Mouse (Mus musculus): ENCODE measurements at regions not wholly inside any gene's neighbourhood (a gene's known extent, or its start where the extent isn't known, plus 50 kb on each side); places are given as distances from the start of the nearest gene placed in this dataset.

DNA sequence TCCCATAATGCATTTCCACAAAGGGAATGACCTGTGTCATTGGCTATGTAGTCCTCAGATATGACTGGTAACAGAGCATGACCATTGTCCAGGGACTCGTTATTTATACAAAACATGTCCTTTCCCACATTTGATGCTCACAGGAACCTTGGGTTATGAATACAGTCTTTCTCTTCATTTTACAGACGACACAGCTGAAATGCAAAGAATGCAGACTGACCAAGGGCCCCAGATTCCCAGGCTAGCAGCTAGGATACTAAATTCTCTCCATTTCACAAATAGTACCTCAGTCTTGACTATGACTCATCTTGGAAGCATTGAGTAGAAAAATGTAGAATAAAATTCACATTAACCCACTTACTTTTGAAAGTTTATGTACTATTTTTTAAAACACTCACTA, 182.7 kb upstream of the Sox4 start:
- H3K4me1 ChIP-seq (replicated peaks): no peaks in the 10 kb centered on the region
- H3K27me3 ChIP-seq (replicated peaks): no peaks in the 10 kb centered on the region
- no peak overlapping the region for H3K4me2 ChIP-seq (replicated peaks)
- WGBS: 82% methylated on average over 2 of the region's 2 CpGs
- H3K27ac ChIP-seq: no peak overlapping the region
- H3K9ac ChIP-seq: no peak overlapping the region
- no peak for ATAC-seq
- H3K9me3 ChIP-seq: no peaks in the 10 kb centered on the region
- H3K36me3 ChIP-seq: no peaks in the 10 kb centered on the region
- no peak overlapping the region for H3K4me3 ChIP-seq (replicated peaks)

DNA sequence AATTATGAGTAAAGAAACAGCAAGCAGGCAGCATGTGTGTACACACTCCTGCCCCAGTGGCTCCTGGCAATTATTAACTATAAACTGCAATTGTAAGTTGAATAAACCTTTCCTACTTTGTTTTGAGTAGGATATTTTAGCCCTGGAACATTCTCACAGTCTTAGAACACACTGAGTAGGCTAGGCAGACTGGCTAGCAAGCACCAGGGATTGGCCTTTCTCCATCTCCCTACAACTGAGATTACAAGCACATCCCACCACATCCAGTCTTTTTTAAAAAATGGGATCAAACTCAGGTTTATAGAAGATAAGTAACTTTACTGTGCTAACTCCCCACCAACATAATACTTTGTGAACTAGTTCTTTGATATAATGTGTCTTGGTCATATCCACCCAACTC, 174.0 kb upstream of the Sox4 start:
- no peaks in the 10 kb centered on the region for H3K36me3 ChIP-seq
- no peak overlapping the region for H3K9ac ChIP-seq
- no peak overlapping the region for H3K4me3 ChIP-seq (replicated peaks)
- H3K4me1 ChIP-seq (replicated peaks): no peaks in the 10 kb centered on the region
- no peaks in the 10 kb centered on the region for H3K27me3 ChIP-seq (replicated peaks)
- H3K9me3 ChIP-seq: no peaks in the 10 kb centered on the region
- H3K27ac ChIP-seq: no peak overlapping the region
- H3K4me2 ChIP-seq (replicated peaks): no peak overlapping the region
- ATAC-seq: no peak

DNA sequence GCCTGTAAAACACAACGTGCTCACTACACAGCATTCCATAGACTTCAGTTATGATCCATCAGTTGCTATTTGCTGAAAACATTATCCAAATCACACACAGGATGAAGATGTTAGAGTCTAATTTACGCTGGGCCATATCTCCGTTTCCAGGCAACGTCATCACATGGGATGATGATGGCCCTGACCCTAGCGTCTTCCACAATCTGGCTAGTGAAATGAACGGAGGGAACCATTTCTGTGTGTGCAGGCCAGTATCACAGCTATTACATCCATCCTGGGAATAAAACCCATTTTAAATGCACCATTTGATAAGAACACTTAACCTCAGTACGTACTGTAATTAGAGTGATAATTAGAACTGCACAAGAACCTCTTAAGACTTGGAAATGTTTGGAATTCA, 170.0 kb upstream of the Sox4 start:
- no peak overlapping the region for H3K9ac ChIP-seq
- WGBS: 76% methylated on average over 7 of the region's 7 CpGs
- no peaks in the 10 kb centered on the region for H3K36me3 ChIP-seq
- no peaks in the 10 kb centered on the region for H3K4me1 ChIP-seq (replicated peaks)
- no peaks in the 10 kb centered on the region for H3K9me3 ChIP-seq
- ATAC-seq: no peak
- no peak overlapping the region for H3K4me3 ChIP-seq (replicated peaks)
- H3K27me3 ChIP-seq (replicated peaks): no peaks in the 10 kb centered on the region
- no peak overlapping the region for H3K4me2 ChIP-seq (replicated peaks)
- no peak overlapping the region for H3K27ac ChIP-seq

GRCm38 (mm10) chr13:29121121-29121520, 167.6 kb upstream of the Sox4 start:
- ATAC-seq: no peak
- H3K9me3 ChIP-seq: no peaks in the 10 kb centered on the region
- WGBS: 87% methylated on average over 5 of the region's 5 CpGs
- no peaks in the 10 kb centered on the region for H3K27me3 ChIP-seq (replicated peaks)
- H3K36me3 ChIP-seq: no peaks in the 10 kb centered on the region
- H3K4me1 ChIP-seq (replicated peaks): no peaks in the 10 kb centered on the region
- H3K4me2 ChIP-seq (replicated peaks): no peak overlapping the region
- no peak overlapping the region for H3K9ac ChIP-seq
- H3K4me3 ChIP-seq (replicated peaks): no peak overlapping the region
- H3K27ac ChIP-seq: no peak overlapping the region

DNA sequence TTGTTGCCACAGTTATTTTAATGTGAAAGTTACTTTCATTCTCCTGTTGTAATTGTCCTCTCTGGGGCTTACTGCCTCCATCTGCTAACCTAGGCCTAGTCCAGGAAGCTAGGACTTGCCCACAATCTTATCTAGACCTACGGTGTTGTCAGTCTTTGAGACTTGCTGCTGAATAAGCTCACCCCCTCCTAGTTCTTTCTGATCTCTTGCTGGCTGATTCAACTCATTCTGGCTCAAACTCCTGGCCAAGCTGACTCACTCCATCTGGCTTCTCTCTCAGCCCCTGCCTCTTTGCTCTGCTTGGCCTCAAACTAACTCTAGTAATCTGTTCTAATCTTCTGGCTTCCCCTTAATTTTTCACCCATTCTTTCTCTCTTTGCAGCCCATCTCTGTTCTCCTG, 165.8 kb upstream of the Sox4 start:
- H3K4me1 ChIP-seq (replicated peaks): no peaks in the 10 kb centered on the region
- no peak overlapping the region for H3K4me2 ChIP-seq (replicated peaks)
- H3K9ac ChIP-seq: no peak overlapping the region
- ATAC-seq: no peak
- no peaks in the 10 kb centered on the region for H3K36me3 ChIP-seq
- H3K27ac ChIP-seq: no peak overlapping the region
- 79% methylated on average over 1 of the region's 1 CpGs for WGBS
- H3K27me3 ChIP-seq (replicated peaks): no peaks in the 10 kb centered on the region
- H3K9me3 ChIP-seq: no peaks in the 10 kb centered on the region
- no peak overlapping the region for H3K4me3 ChIP-seq (replicated peaks)

DNA sequence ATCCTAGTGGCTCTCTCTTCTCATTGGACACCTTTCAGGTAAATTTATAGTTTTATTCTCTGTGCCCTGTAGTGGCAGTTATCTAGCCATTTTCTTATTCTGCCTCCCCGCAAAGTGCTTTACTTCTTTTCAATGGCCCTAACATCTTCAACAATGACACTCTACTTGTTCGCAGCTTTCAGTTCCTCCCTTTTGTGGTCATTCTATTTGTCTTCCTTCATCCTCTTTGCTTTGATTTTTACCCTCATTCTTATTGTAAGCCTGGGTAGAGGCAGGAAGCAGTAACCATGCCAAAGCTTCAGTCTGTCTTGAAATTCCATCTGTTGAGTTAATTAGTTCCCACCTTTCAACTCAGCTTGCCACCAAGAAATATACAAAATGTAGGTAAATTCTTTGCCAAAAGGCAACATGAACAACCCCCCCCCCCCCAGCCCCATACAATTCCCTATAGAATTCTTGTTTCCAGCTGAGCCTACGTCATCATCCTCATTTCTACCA, 161.5 kb upstream of the Sox4 start:
- Histone ChIP-seq H3K4me1 (replicated peaks) (no peaks in the 10 kb centered on the region), H3K27ac (no peak overlapping the region), H3K9me3 (no peaks in the 10 kb centered on the region), H3K4me2 (replicated peaks) (no peak overlapping the region), H3K4me3 (replicated peaks) (no peak overlapping the region), H3K9ac (no peak overlapping the region), H3K27me3 (replicated peaks) (no peaks in the 10 kb centered on the region), H3K36me3 (no peaks in the 10 kb centered on the region)
- no peak for ATAC-seq
- WGBS: 91% methylated on average over 3 of the region's 3 CpGs

GRCm38 (mm10) chr13:29110127-29110526, 156.6 kb upstream of the Sox4 start:
- Histone ChIP-seq H3K27ac (no peak overlapping the region), H3K4me1 (replicated peaks) (no peaks in the 10 kb centered on the region), H3K4me2 (replicated peaks) (no peak overlapping the region)

GRCm38 (mm10) chr13:29109064-29109856, 155.7 kb upstream of the Sox4 start:
- WGBS: 88% methylated on average over 18 of the region's 18 CpGs
- Histone ChIP-seq H3K36me3 (no peaks in the 10 kb centered on the region), H3K4me1 (replicated peaks) (no peaks in the 10 kb centered on the region), H3K9ac (no peak overlapping the region), H3K4me3 (replicated peaks) (no peak overlapping the region), H3K27me3 (replicated peaks) (no peaks in the 10 kb centered on the region), H3K9me3 (no peaks in the 10 kb centered on the region), H3K27ac (no peak overlapping the region), H3K4me2 (replicated peaks) (no peak overlapping the region)
- ATAC-seq: no peak

More at GRCm38 (mm10) chr13:29110127-29110526, 156.6 kb upstream of the Sox4 start:
- Histone ChIP-seq H3K27me3 (replicated peaks) (no peaks in the 10 kb centered on the region), H3K9me3 (no peaks in the 10 kb centered on the region), H3K36me3 (no peaks in the 10 kb centered on the region), H3K4me3 (replicated peaks) (no peak overlapping the region), H3K9ac (no peak overlapping the region)
- no peak for ATAC-seq
- WGBS: 53% methylated on average over 5 of the region's 5 CpGs

DNA sequence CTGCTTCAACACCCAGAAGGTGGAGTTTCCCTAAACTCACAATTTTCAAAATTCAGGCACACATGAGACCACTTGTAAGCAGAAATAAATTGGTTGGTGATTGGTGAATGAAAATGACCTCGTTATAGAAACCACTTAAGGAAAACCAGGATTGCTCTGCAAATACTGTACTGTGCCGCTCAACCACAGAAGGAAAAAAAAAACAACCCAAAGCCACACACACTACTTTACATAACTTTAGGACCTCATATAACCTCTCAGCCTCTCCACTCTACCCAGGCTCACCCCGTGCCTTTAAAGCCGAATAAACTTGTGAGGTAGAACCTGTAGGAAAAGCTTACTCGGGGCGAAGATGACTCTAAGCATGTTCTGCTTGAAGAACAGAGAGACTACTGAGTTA, 154.7 kb upstream of the Sox4 start:
- Histone ChIP-seq H3K9ac (no peak overlapping the region), H3K4me2 (replicated peaks) (no peak overlapping the region), H3K4me1 (replicated peaks) (no peaks in the 10 kb centered on the region), H3K27ac (no peak overlapping the region), H3K36me3 (no peaks in the 10 kb centered on the region), H3K4me3 (replicated peaks) (no peak overlapping the region), H3K9me3 (no peaks in the 10 kb centered on the region), H3K27me3 (replicated peaks) (no peaks in the 10 kb centered on the region)
- no peak for ATAC-seq
- WGBS: 86% methylated on average over 6 of the region's 6 CpGs

DNA sequence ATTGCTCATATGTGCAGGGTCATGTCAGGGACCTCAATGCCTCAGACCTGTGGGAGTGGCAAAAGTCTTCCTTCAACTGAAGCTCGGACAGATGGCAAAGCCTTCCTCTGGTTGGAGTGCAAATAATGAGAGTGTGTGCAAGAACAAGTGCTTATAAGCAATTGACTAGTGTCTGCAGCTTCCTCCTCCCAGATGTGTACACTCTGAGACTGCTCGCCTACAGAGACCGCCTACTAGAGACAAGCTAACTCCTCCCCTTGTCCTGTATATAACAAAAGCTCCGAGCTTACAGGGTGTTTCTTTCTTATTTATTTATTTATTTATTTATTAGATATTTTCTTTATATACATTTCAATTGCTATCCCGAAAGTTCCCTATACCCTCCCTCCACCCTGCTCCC, 138.7 kb upstream of the Sox4 start:
- no peaks in the 10 kb centered on the region for H3K27me3 ChIP-seq (replicated peaks)
- ATAC-seq: no peak
- H3K9me3 ChIP-seq: no peaks in the 10 kb centered on the region
- no peak overlapping the region for H3K4me3 ChIP-seq (replicated peaks)
- H3K27ac ChIP-seq: no peak overlapping the region
- no peaks in the 10 kb centered on the region for H3K36me3 ChIP-seq
- H3K9ac ChIP-seq: no peak overlapping the region
- H3K4me2 ChIP-seq (replicated peaks): no peak overlapping the region
- 81% methylated on average over 5 of the region's 5 CpGs for WGBS
- H3K4me1 ChIP-seq (replicated peaks): no peaks in the 10 kb centered on the region

- WGBS: 82% methylated on average over 5 of the region's 5 CpGs
- no peaks in the 10 kb centered on the region for H3K27me3 ChIP-seq (replicated peaks)
- no peak overlapping the region for H3K9ac ChIP-seq
- no peaks in the 10 kb centered on the region for H3K4me1 ChIP-seq (replicated peaks)
- no peak overlapping the region for H3K4me2 ChIP-seq (replicated peaks)
- no peak overlapping the region for H3K4me3 ChIP-seq (replicated peaks)
- no peaks in the 10 kb centered on the region for H3K9me3 ChIP-seq
- ATAC-seq: no peak
- H3K36me3 ChIP-seq: no peaks in the 10 kb centered on the region
- H3K27ac ChIP-seq: no peak overlapping the region
These were observed 133.3 kb upstream of the Sox4 start for GRCm38 (mm10) chr13:29086854-29087253.

- WGBS: 19% methylated on average over 2 of the region's 2 CpGs
- no peak for ATAC-seq
These were observed 127.6 kb upstream of the Sox4 start for GRCm38 (mm10) chr13:29081064-29081463.

DNA sequence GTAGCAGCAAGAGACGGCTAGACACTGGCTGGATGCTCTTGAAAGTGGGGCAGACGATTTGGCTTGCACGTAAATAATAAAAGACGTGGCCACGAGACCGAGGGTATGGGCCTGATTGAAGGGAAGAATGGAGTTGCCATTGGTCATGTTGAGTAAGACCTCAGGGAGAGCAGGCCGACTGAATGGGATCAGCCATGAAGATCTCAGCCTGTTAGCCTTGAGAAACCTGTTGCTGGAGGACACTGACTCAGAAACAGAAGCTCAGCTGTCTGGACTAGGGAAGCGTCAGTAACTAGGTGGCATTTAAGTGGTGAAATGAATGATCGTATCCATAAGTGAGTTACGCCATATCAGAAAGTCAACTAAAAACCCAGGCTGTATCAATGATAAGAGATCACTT, 126.3 kb upstream of the Sox4 start:
- no peak overlapping the region for H3K9ac ChIP-seq
- H3K36me3 ChIP-seq: no peaks in the 10 kb centered on the region
- no peak overlapping the region for H3K4me3 ChIP-seq (replicated peaks)
- H3K9me3 ChIP-seq: no peaks in the 10 kb centered on the region
- ATAC-seq: no peak
- WGBS: 94% methylated on average over 10 of the region's 10 CpGs
- H3K27ac ChIP-seq: no peak overlapping the region
- H3K4me2 ChIP-seq (replicated peaks): no peak overlapping the region
- H3K4me1 ChIP-seq (replicated peaks): 0 out of 2 replicates have a peak, but pooled peaks cover 4% of the 10 kb centered on the region
- H3K27me3 ChIP-seq (replicated peaks): no peaks in the 10 kb centered on the region

More at GRCm38 (mm10) chr13:29081064-29081463, 127.6 kb upstream of the Sox4 start:
- Histone ChIP-seq H3K9me3 (no peaks in the 10 kb centered on the region), H3K27me3 (replicated peaks) (no peaks in the 10 kb centered on the region), H3K27ac (no peak overlapping the region), H3K4me2 (replicated peaks) (no peak overlapping the region), H3K36me3 (no peaks in the 10 kb centered on the region), H3K4me1 (replicated peaks) (0 out of 2 replicates have a peak, but pooled peaks cover 4% of the 10 kb centered on the region), H3K9ac (no peak overlapping the region), H3K4me3 (replicated peaks) (no peak overlapping the region)
